Mouse (Mus musculus) forebrain, embryonic 11.5 days (tissue): ENCODE results near the gene 1700003E16Rik. TPM values are rescaled to one million over a fixed set of nuclear protein-coding genes. Genes with fewer than 3 reads are reported as not detected.

Experiments used
- ATAC-seq: fragments of 200-750 bp; cut with Nextera tagmentation; replicated peaks from 2 replicates; pipeline ENCODE4 v1.8.0; 2017; ENCODE audit warnings: moderate TSS enrichment; ENCODE audit not compliant: low FRiP score
- DNase-seq: peaks from one replicate; pipeline ENCODE4 v3.0.0-alpha.2; 2017; ENCODE audit warnings: low spot score
- H3K27ac ChIP-seq: fragments of 300-500 bp; sonication (generic); 2 replicates; pipeline ENCODE4 v1.5.1; 2014; ENCODE audit warnings: low read depth, low read length
- H3K27me3 ChIP-seq: fragments of 300-500 bp; sonication (generic); 2 replicates; pipeline ENCODE4 v1.6.1; 2014; ENCODE audit warnings: mild to moderate bottlenecking, low read length, mixed read lengths; ENCODE audit not compliant: control insufficient read depth, insufficient read depth
- H3K36me3 ChIP-seq: fragments of 300-500 bp; sonication (generic); 2 replicates; pipeline ENCODE4 v1.6.1; 2014; ENCODE audit warnings: mild to moderate bottlenecking, low read length, moderate library complexity, mixed read lengths; ENCODE audit not compliant: control insufficient read depth, insufficient read depth
- H3K4me1 ChIP-seq: fragments of 300-500 bp; sonication (generic); replicated peaks from 2 replicates; pipeline ENCODE4 v1.6.1; 2014; ENCODE audit warnings: low read length, mixed read lengths; ENCODE audit not compliant: control insufficient read depth, insufficient read depth
- H3K4me2 ChIP-seq: fragments of 300-500 bp; sonication (generic); 2 replicates; pipeline ENCODE4 v1.6.1; 2014; ENCODE audit warnings: low read depth, mild to moderate bottlenecking, low read length, moderate library complexity, mixed read lengths; ENCODE audit not compliant: severe bottlenecking
- H3K4me3 ChIP-seq: fragments of 300-500 bp; sonication (generic); 2 replicates; pipeline ENCODE4 v1.5.1; 2014; ENCODE audit warnings: low read depth, low read length
- H3K9ac ChIP-seq: fragments of 300-500 bp; sonication (generic); 2 replicates; pipeline ENCODE4 v1.6.1; 2014; ENCODE audit warnings: low read length
- H3K9me3 ChIP-seq: fragments of 300-500 bp; sonication (generic); 2 replicates; pipeline ENCODE4 v1.6.1; 2016; ENCODE audit warnings: low read length, mixed read lengths; ENCODE audit not compliant: control insufficient read depth
- WGBS: fragments of 180-500 bp; shearing (Covaris S2); extraction: QIAGEN DNeasy Blood & Tissue Kit; methylation state at CpG from one replicate; pipeline ENCODE4 v1.1.7; 2014; 5-methylcytosine and 5-hydroxymethylcytosine counted together
- polyA plus RNA-seq: library from polyadenylated mRNA; unstranded; fragments of >200 nt; fragmentation: Nextera tagmentation; extraction: Ambion mirVana; gene quantifications from 2 replicates; pipeline ENCODE4 v1.2.1, GENCODE M21; 2014

The 1700003E16Rik gene
- 1.2 and 1.9 TPM in 2 replicates for polyA plus RNA-seq

DNA sequence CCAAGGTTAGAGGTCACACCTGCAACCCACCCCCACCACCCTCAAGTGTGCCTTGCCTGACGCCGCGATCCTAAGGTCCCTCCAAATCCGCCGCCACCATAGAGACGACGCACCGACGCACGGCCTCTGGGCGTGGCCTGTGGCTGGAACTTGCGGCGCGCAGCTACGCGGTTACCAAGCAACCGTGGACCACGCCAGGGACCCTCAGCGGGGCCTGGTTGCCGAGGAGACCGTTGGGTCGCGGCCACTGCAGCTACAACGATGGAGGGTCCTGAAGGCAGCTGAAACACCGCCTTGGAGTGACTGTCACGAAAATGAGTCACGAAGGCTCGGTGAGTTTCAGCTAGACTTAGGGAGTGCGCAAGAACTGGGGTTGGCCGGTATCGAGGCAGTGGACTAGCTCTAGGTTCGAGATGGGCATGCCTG, at the start of gene 1700003E16Rik, which contains the start of gene Wdr54:
1700003E16Rik (plus strand) TSS at position 146 of the 426 bp plus-strand sequence.
Wdr54 (minus strand) TSS at position 139 of the 426 bp plus-strand sequence.
- H3K9ac ChIP-seq: peak within 1 kb of the TSS; percentile 63
- H3K4me3 ChIP-seq: peak within 1 kb of the TSS; percentile 50
- H3K9me3 ChIP-seq: no peaks in the 10 kb centered on the region
- H3K27ac ChIP-seq: no peak within 1 kb of the TSS
- H3K4me2 ChIP-seq: peak within 1 kb of the TSS; percentile 87
- peaks cover 14% of the 10 kb centered on the region for H3K27me3 ChIP-seq
- H3K36me3 ChIP-seq: no peaks in the 10 kb centered on the region
- DNase-seq (peak; percentile 93), ATAC-seq (peak; percentile 93)
- peaks cover 6% of the 10 kb centered on the region; the same call in 1 of the 2 replicates for H3K4me1 ChIP-seq
- 2% methylated on average over 32 of the region's 32 CpGs for WGBS

DNA sequence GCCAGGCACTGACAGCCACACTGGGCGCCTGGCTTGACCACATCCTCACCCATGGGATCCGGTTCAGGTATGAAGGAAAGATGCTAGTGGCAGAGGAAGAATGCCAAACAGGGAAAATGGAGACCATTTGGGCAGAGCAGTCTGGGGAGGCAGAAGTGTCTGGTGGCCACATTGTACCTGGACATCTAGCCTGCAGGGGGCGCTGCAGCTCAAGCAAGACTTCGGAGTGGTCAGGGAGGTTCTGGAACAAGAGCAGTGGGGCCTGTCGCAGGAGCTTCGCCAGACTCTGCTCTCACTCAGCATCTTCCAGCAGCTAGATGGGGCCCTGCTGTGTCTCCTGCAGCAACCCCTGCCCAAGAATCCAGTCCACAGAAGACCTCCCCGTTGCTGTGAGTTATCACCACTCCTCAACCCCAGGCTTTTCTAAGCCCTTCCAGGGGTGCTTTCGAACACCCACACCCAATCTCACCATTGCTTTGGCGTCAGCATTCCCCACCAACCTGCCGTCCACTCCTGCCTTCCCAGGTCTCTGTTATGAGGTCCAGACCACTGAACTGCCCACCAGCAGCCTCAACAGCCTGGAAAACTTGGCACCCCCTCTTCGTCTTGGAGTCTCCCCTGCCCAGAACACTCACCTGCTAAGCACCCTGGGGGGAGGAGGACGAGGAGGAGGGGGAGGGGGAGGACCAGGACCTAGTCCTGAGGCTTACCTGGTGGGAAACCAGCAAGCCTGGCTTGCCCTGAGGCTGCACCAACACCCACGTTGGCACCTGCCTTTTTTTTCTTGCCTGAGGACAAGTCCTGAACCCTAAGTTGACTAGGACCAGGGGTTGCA, 48.4 kb upstream of the 1700003E16Rik start:
- WGBS: 34% methylated on average over 13 of the region's 13 CpGs
- peak; percentile 92 for DNase-seq
- Histone ChIP-seq H3K9ac (peak overlapping the region; percentile 83), H3K27me3 (peaks cover 2% of the 10 kb centered on the region; the same call in 1 of the 2 replicates), H3K36me3 (no peaks in the 10 kb centered on the region), H3K27ac (no peak overlapping the region), H3K9me3 (no peaks in the 10 kb centered on the region), H3K4me3 (peak overlapping the region; percentile 76), H3K4me2 (peak overlapping the region; percentile 85), H3K4me1 (peaks cover 19% of the 10 kb centered on the region)
- peak; percentile 66 for ATAC-seq

DNA sequence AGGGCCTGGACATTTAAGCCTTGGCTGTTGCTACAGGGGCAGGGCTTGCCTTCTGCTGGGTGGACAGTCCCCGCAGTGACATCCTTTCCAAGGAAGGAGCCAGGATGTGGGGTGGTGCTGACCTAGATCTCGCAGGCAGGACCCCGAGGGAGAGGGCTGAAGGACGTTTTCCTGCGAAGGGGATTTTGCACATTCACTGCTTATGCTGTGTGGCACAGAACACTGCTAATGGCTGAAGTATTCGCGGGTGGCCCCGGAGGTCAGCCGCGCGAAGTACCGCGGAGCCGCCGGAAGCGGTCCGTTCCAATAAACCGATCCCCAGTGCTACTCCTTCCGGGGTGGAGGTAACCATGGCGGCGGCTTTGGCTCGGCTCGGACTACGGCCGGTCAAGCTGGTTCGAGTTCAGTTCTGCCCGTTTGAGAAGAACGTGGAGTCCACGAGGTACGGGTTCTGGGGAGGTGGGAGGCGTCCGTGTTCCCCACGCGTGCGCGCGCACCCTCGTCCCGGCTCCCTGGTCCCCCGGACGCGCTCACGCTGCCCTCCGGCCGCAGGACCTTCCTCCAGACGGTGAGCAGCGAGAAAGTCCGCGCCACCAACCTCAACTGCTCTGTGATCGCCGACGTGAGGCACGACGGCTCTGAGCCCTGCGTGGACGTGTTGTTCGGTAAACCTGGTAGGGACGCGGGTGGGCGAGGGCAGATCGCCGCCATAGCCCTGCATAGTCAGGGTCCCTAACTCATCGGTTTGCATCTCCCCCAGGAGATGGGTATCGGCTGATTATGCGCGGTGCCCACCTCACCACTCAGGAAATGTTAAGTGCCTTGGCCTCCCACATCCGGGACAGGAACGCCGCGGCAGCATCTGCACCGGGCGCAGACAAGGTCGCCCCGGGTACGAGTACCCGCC, 47.2 kb upstream of the 1700003E16Rik start, which contains the start of gene Mrpl53:
Mrpl53 (plus strand) TSS at position 279 of the 907 bp plus-strand sequence.
- peak; percentile 88 for ATAC-seq
- Histone ChIP-seq H3K4me2 (peak within 1 kb of the TSS; percentile 85), H3K27ac (peak within 1 kb of the TSS; percentile 70), H3K36me3 (no peaks in the 10 kb centered on the region), H3K9ac (peak within 1 kb of the TSS; percentile 83), H3K4me3 (peak within 1 kb of the TSS; percentile 76), H3K4me1 (peaks cover 15% of the 10 kb centered on the region), H3K9me3 (no peaks in the 10 kb centered on the region), H3K27me3 (no peaks in the 10 kb centered on the region)
- under 1% methylated on average over 76 of the region's 76 CpGs for WGBS
- DNase-seq: peak; percentile 87

DNA sequence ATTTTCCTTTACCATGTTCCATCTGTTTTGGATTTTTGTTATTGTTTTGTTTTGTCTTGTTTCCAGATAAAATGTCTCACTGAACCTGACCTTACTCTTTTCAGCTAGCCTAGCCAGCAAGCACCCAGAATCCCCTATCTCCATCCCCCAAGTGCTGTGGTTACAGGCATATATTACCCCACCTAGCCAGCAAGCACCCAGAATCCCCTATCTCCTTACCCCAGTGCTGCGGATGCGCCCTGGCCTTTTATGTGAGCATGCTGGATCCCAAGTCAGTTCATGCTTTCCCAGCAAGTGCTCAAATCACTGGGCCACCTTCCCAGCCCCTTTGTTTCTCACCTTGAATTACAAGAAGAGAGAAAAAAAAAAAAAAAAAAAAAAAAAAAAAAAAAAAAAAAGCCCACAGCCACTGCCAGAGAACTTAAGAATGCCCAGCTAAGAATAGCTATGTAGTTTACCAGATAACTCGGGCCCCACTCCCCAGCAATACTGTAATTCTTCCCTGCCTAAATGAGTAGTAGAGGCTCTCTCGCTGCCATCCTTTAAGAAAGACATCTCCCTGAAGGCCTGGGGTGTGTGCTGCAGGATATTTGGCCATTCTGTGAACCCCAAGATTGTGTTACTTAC, 44.6 kb upstream of the 1700003E16Rik start:
- 90% methylated on average over 4 of the region's 4 CpGs for WGBS
- Histone ChIP-seq H3K4me1 (peaks cover 20% of the 10 kb centered on the region), H3K27ac (no peak overlapping the region), H3K27me3 (no peaks in the 10 kb centered on the region), H3K36me3 (no peaks in the 10 kb centered on the region), H3K4me2 (no peak overlapping the region), H3K4me3 (no peak overlapping the region), H3K9ac (no peak overlapping the region), H3K9me3 (no peaks in the 10 kb centered on the region)
- DNase-seq (no peak), ATAC-seq (no peak)

DNA sequence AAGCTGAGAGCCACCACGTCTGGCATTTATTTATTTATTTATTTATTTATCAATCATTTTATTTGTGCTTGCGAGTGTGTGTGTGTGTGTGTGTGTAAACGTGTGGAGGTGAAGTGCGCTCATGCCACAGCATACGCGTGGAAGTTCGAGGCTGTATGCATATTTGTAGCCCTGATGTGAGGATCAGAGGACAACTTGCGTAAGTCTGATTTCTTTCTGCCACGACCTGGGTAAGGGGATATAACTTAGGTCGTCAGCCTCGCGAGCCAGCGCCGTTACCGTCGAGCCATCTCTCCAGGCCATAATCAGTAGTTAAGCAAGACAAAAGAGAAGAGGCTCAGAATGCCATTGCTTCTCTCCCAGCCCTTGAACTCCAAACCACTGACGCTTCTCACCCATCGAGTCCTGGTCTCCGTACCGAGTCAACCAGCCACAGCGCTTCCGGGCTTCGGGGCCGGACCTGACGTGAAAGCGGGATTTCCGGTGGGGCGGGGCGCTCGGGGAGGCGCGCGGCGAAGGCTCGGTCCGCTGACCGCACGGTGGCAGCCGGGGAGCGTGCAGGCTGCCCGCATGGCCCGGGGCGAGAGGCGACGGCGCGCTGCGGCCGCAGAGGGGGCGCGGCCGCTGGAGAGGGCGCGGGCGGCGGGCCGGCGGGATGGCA, 41.1 kb upstream of the 1700003E16Rik start, which contains the start of gene Mogs:
Mogs (plus strand) TSS at position 486 of the 661 bp plus-strand sequence.
- DNase-seq (peak; percentile 95), ATAC-seq (peak; percentile 89)
- H3K4me3 ChIP-seq: peak within 1 kb of the TSS; percentile 87
- 1% methylated on average over 56 of the region's 58 CpGs for WGBS
- peaks cover 10% of the 10 kb centered on the region; the same call in 1 of the 2 replicates for H3K4me1 ChIP-seq
- H3K27ac ChIP-seq: peak within 1 kb of the TSS; percentile 44
- H3K9me3 ChIP-seq: no peaks in the 10 kb centered on the region
- peak within 1 kb of the TSS; percentile 96 for H3K4me2 ChIP-seq
- H3K36me3 ChIP-seq: no peaks in the 10 kb centered on the region; the same call in none of the 2 replicates
- peak within 1 kb of the TSS; percentile 85 for H3K9ac ChIP-seq
- no peaks in the 10 kb centered on the region for H3K27me3 ChIP-seq

DNA sequence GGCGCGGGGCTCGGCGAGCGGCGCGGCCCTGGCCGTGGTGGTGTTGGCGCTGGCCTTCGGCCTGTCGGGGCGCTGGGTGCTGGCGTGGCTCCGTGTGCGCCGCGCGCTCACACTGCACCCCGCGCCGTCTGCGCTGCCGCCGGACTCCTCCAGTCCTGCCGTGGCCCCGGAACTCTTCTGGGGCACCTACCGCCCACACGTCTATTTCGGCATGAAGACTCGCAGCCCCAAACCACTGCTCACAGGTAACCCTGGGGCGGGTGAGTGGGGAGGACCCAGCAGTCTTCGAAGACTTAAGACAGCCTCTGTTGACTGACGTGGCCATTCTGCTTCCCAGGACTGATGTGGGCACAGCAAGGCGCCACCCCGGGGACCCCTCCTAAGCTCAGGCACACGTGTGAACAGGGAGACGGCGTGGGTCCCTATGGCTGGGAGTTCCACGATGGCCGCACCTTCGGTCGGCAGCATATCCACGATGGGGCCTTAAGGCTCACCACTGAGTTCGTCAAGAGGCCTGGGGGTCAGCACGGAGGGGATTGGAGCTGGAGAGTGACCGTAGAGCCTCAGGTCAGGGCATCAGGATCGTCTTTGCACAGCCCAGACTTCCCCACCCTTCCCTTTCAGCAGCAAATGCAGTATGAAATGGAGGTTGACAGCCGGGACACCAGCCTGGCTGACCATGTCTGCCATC, 40.4 kb upstream of the 1700003E16Rik start:
- WGBS: 2% methylated on average over 44 of the region's 48 CpGs
- H3K9me3 ChIP-seq: no peaks in the 10 kb centered on the region
- peak overlapping the region; percentile 87 for H3K4me3 ChIP-seq
- H3K9ac ChIP-seq: peak overlapping the region; percentile 85
- no peaks in the 10 kb centered on the region for H3K27me3 ChIP-seq
- no peaks in the 10 kb centered on the region; the same call in none of the 2 replicates for H3K36me3 ChIP-seq
- peak overlapping the region; percentile 96 for H3K4me2 ChIP-seq
- peak overlapping the region; percentile 44 for H3K27ac ChIP-seq
- peaks cover 11% of the 10 kb centered on the region; the same call in 1 of the 2 replicates for H3K4me1 ChIP-seq
- DNase-seq (peak; percentile 56), ATAC-seq (no peak; the same call in 1 of the 2 replicates)

DNA sequence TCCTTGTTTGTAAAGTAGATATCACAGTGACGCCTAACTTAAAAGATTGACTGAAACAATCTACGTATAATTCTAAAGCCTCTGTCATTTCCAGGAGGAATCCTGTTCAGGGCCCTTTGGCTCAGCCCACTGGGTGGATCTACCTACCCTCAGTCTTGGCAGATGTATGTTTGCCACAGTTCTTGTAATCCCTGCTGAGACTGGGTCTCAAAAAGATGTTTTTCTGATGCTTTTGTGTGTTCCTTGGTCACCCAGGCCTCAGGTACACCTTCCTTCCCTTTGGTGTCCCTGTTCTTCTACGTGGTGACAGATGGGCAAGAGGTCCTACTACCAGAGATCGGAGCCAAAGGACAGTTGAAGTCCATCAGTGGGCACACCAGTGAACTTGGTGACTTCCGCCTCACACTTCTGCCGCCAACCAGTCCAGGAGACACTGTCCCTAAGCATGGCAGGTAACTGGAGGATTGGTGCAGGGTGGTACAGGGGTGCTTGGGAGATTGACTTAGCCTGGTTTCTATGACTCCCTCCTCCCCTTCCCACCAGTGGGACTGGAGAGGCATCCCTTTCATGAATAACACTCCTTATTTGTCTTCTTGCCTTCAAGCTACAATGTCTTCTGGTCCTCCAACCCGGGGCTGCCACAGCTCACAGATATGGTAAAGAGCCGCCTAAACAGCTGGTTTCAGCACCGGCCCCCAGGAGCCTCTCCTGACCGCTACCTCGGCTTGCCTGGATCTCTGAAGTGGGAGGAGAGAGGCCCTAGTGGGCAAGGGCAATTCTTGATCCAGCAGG, 39.6 kb upstream of the 1700003E16Rik start:
- DNase-seq: no peak
- ATAC-seq: no peak
- H3K4me2 ChIP-seq: peak overlapping the region; percentile 96
- H3K9me3 ChIP-seq: no peaks in the 10 kb centered on the region
- peak overlapping the region; percentile 85 for H3K9ac ChIP-seq
- peaks cover 11% of the 10 kb centered on the region; the same call in 1 of the 2 replicates for H3K4me1 ChIP-seq
- no peaks in the 10 kb centered on the region for H3K27me3 ChIP-seq
- WGBS: 84% methylated on average over 11 of the region's 11 CpGs
- H3K27ac ChIP-seq: no peak overlapping the region
- H3K36me3 ChIP-seq: no peaks in the 10 kb centered on the region; the same call in none of the 2 replicates
- peak overlapping the region; percentile 87 for H3K4me3 ChIP-seq
